Mouse (Mus musculus) ES-Bruce4 (cell line): ENCODE measurements around the gene Zfc3h1. TPM values are rescaled to one million over a fixed set of nuclear protein-coding genes. Genes with fewer than 3 reads are reported as not detected.
A peak's percentile ranks its signal among the peaks of the same experiment; 100 is the strongest.

ENCODE experiments used
- H3K27ac ChIP-seq: 2 replicates; pipeline ENCODE4 v1.5.1; 2012; ENCODE audit warnings: low read length, inconsistent platforms; ENCODE audit not compliant: insufficient read depth
- H3K27me3 ChIP-seq: 2 replicates; pipeline ENCODE4 v1.6.1; 2012; ENCODE audit warnings: mild to moderate bottlenecking, low read length, inconsistent platforms; ENCODE audit not compliant: control insufficient read depth, poor library complexity, insufficient read depth, severe bottlenecking
- H3K36me3 ChIP-seq: 2 replicates; pipeline ENCODE4 v1.6.1; 2012; ENCODE audit warnings: inconsistent platforms, mild to moderate bottlenecking, low read length, moderate library complexity; ENCODE audit not compliant: control insufficient read depth, poor library complexity, insufficient read depth, severe bottlenecking
- H3K4me1 ChIP-seq: one replicate; pipeline ENCODE4 v1.8.1; 2011; ENCODE audit warnings: low read length; ENCODE audit not compliant: control insufficient read depth, insufficient read depth
- H3K4me3 ChIP-seq: 2 replicates; pipeline ENCODE4 v1.5.1; 2011; ENCODE audit warnings: low read depth, mild to moderate bottlenecking, low read length
- H3K9ac ChIP-seq: 2 replicates; pipeline ENCODE4 v1.6.1; 2012; ENCODE audit warnings: low read depth, mild to moderate bottlenecking, inconsistent platforms; ENCODE audit not compliant: poor library complexity, severe bottlenecking
- H3K9me3 ChIP-seq: replicated peaks from 2 replicates; pipeline ENCODE4 v1.6.1; 2012; ENCODE audit warnings: mild to moderate bottlenecking, low read length, inconsistent platforms; ENCODE audit not compliant: control insufficient read depth, poor library complexity, insufficient read depth, severe bottlenecking
- CTCF ChIP-seq: IDR thresholded peaks from one replicate; pipeline ENCODE4 v1.8.1; 2011; ENCODE audit warnings: low read depth, low read length
- EP300 ChIP-seq: IDR thresholded peaks from 2 replicates; pipeline ENCODE4 v1.6.1; 2011; ENCODE audit warnings: low read depth, low read length; ENCODE audit not compliant: insufficient read depth
- POLR2A ChIP-seq: IDR thresholded peaks from one replicate; pipeline ENCODE4 v1.8.1; 2011; ENCODE audit warnings: low read length; ENCODE audit not compliant: insufficient read depth
- polyA plus RNA-seq: library from polyadenylated mRNA; stranded (reverse); fragments of >200 nt; gene quantifications from 2 replicates; pipeline ENCODE4 v1.2.4, GENCODE M21; 2011; ENCODE audit warnings: low read depth; ENCODE audit not compliant: missing spikeins, insufficient read depth, insufficient read length

Zfc3h1 gene
- polyA plus RNA-seq, 1 experiment: 100 TPM

DNA sequence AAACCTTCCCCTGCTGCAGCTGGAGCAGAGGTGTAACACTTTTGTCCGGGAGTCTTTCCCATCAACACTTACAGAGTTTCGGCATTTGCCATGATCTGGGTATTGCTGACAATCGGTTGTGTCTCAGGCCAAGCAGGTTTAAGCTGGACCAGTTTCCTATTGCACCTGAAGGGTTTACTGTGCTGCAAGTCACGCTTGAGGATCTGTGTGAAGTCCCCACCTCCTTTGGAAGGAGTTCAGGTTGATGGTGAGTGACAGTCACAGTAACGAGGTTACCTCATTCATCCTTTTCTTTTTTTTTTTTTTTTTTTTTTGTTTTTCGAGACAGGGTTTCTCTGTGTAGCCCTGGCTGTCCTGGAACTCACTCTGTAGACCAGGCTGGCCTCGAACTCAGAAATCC lies 28.7 kb upstream of the Zfc3h1 start:
- no peaks in the 10 kb centered on the region for H3K36me3 ChIP-seq
- no peaks in the 10 kb centered on the region for H3K27me3 ChIP-seq
- no peak for TF ChIP-seq CTCF
- TF ChIP-seq POLR2A: no peak
- TF ChIP-seq EP300: no peak
- no peaks in the 10 kb centered on the region for H3K9me3 ChIP-seq
- no peak overlapping the region for H3K4me3 ChIP-seq
- no peak overlapping the region for H3K27ac ChIP-seq
- peaks cover 4% of the 10 kb centered on the region for H3K4me1 ChIP-seq
- no peak overlapping the region for H3K9ac ChIP-seq

DNA sequence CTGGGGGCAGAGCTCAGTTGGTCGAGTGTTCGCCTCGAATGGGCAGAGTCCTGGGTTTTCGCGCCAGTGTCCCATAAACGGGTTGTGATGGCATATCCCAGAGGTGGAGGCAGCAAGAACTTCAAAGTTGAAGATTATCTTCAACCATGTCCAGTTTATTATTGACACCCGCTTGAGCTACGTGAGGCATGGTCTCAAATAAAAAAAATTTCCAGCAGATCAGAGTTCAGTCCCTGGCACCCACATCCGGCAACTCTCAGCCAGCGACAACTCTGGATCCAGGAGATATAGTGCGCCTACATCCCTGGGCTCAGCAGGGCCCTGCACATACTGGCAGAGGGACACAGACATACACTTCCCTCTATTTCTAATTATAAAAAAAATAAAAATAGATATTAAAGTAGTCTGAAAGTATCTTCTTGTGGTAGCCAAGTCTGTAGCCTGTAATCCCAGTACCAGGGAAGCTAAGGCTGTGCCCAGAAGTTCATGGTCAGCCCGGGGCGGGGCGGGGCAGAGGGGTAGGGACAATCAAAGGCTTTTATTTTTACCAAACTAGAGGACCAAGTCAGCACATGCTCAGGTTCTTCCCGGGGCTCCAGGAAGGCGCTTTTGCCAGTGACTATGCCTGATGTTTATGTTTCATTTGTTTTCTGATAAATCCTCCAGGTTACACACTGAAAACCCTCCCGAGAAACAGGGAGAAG lies 26.4 kb upstream of the Zfc3h1 start:
- Histone ChIP-seq H3K27me3 (no peaks in the 10 kb centered on the region), H3K27ac (0 out of 2 replicates have a peak overlapping the region, but pooled peaks have one; percentile 57), H3K4me1 (peaks cover 4% of the 10 kb centered on the region), H3K9me3 (no peaks in the 10 kb centered on the region), H3K9ac (no peak overlapping the region; the same call in 1 of the 2 replicates), H3K36me3 (no peaks in the 10 kb centered on the region), H3K4me3 (no peak overlapping the region)
- TF ChIP-seq POLR2A (no peak), EP300 (no peak), CTCF (no peak)

DNA sequence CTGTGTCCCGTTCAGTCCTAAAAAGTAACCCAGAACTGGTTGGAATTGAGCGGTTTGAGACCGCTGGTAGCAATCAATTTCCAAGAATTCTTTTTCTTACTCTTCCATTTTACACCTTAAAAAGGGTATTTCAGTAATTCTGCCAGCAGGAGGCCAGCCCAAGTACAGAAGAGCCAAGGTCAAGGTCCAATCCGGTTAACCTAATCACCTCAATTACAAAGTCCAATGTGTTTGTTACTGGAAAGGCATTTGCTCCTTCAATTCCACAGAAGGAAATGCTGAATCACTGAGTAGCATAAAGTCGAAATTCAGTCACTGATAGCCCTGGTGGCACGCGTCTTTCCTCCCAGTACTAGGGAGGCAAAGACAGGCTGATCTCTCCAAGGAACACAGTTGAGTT lies 25.7 kb upstream of the Zfc3h1 start:
- no peaks in the 10 kb centered on the region for H3K36me3 ChIP-seq
- peak overlapping the region; percentile 57 for H3K27ac ChIP-seq
- no peak for TF ChIP-seq POLR2A
- TF ChIP-seq EP300: no peak
- TF ChIP-seq CTCF: no peak
- H3K27me3 ChIP-seq: no peaks in the 10 kb centered on the region
- no peaks in the 10 kb centered on the region for H3K9me3 ChIP-seq
- H3K9ac ChIP-seq: no peak overlapping the region; the same call in 1 of the 2 replicates
- no peak overlapping the region for H3K4me3 ChIP-seq
- H3K4me1 ChIP-seq: peaks cover 4% of the 10 kb centered on the region

DNA sequence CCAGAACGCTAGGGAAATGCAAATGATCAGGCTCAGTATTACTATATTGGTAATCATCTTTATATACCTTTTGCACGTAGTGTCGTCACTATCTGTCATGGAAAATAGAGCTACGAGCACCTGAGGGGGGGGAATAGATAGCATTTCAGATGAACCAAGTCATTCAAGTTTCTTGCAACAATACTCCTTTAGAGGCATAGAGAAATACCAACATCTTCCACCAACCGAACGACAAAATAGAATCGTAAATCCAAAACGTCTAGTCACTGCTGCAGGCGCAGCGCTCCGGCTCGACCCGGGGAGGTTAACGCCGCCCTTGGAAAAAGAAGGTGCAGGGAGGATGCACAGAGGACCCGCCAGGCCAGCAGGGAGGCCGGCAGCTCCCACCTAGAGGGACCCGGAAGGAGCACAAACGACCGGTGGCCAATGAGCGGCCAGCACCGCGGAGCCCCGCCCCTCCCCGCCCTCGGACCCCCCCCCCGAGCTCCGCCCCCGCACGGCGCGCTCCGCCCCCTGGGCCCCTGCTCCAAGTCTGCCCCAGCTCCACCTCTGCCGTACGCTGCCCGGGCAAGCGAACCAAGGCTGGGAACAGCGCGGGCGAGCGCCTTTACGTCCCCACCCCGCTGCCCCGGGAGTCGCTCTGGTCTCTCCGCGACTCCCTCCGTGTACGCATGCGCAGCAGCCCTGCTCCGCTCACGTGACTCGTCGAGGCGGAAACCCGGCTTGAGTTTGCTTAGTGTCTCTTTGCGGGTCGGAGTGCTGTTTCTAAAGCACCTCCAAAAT lies 22.7 kb upstream of the Zfc3h1 start, which contains the start of gene Tmem19:
Gene Tmem19, minus strand, starts transcription at position 662 of the 783 bp plus-strand sequence.
- H3K4me1 ChIP-seq: peaks cover 4% of the 10 kb centered on the region
- H3K36me3 ChIP-seq: no peaks in the 10 kb centered on the region
- no peak for TF ChIP-seq EP300
- TF ChIP-seq POLR2A: peak; percentile 59
- H3K27ac ChIP-seq: peak within 1 kb of the TSS; percentile 92
- peak within 1 kb of the TSS; percentile 85 for H3K4me3 ChIP-seq
- no peaks in the 10 kb centered on the region for H3K27me3 ChIP-seq
- no peaks in the 10 kb centered on the region for H3K9me3 ChIP-seq
- peak within 1 kb of the TSS; percentile 75 for H3K9ac ChIP-seq

DNA sequence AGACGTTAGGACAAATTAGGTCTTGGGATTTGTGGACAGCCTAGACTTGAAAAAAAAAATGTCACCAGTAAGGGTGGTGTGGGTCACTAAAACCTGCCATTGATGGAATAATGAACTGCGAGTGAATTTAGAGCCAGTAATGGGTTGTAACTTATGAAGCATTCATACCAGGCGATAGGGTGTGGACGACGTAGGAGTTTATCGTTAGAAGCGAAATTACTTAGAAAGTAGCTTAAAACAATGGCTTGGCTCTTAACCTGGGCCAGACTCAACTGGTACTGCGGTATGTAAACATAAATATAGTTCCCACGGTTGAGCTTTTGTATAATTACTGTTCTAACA lies 22.2 kb upstream of the Zfc3h1 start:
- H3K9ac ChIP-seq: peak overlapping the region; percentile 75
- no peaks in the 10 kb centered on the region for H3K36me3 ChIP-seq
- peaks cover 4% of the 10 kb centered on the region for H3K4me1 ChIP-seq
- no peaks in the 10 kb centered on the region for H3K9me3 ChIP-seq
- peak overlapping the region; percentile 11 for H3K4me3 ChIP-seq
- TF ChIP-seq POLR2A (no peak), CTCF (no peak), EP300 (no peak)
- peak overlapping the region; percentile 92 for H3K27ac ChIP-seq
- no peaks in the 10 kb centered on the region for H3K27me3 ChIP-seq

DNA sequence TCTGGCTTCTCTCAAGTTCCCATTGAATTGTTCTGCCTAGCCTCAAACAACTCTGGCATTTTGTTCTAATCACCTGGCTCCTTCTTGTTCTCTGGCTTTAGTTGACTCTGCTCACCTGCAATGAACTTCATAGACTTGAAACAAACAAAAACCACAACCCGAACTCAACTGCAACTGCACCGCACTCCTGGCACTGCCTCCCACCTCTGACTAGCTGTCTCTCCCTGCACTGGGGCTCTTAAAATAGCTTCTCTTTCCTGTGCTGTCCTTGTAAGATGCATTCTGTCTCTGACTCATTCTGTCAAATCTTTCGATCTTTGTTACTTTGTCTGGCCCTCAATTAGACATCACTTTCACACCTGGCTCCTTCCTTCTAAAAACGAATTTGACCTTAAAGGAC lies 21.6 kb upstream of the Zfc3h1 start:
- no peaks in the 10 kb centered on the region for H3K9me3 ChIP-seq
- H3K27me3 ChIP-seq: no peaks in the 10 kb centered on the region
- no peak for TF ChIP-seq CTCF
- no peak for TF ChIP-seq EP300
- TF ChIP-seq POLR2A: no peak
- H3K9ac ChIP-seq: peak overlapping the region; percentile 75
- no peaks in the 10 kb centered on the region for H3K36me3 ChIP-seq
- H3K4me1 ChIP-seq: peaks cover 4% of the 10 kb centered on the region
- peak overlapping the region; percentile 1; the same call in 1 of the 2 replicates for H3K4me3 ChIP-seq
- H3K27ac ChIP-seq: peak overlapping the region; percentile 53
